Mouse (Mus musculus) liver, embryonic 13.5 days (tissue): Measurements from ENCODE around the gene Rnf111. TPM values are rescaled to one million over a fixed set of nuclear protein-coding genes. Genes with fewer than 3 reads are reported as not detected.
A peak's percentile ranks its signal among the peaks of the same experiment; 100 is the strongest.
"Not testable (repeated sequence)": the region's sequence is repeated elsewhere in the genome, so short reads cannot be mapped to it uniquely, and the experiment has no call there.

Experiments used
- ATAC-seq: fragments of 200-750 bp; cut with Nextera tagmentation; 2 replicates; pipeline ENCODE4 v1.8.0; 2017; ENCODE audit warnings: low read depth, mild to moderate bottlenecking, moderate number of reproducible peaks, moderate library complexity
- DNase-seq: peaks from one replicate; pipeline ENCODE4 v3.0.0; 2022
- H3K27ac ChIP-seq: fragments of 300-500 bp; sonication (generic); 2 replicates; pipeline ENCODE4 v1.5.1; 2015; ENCODE audit warnings: moderate library complexity, mild to moderate bottlenecking, inconsistent platforms
- H3K27me3 ChIP-seq: fragments of 300-500 bp; sonication (generic); 2 replicates; pipeline ENCODE4 v1.6.1; 2015; ENCODE audit warnings: mild to moderate bottlenecking, inconsistent platforms
- H3K36me3 ChIP-seq: fragments of 300-500 bp; sonication (generic); 2 replicates; pipeline ENCODE4 v1.6.1; 2015; ENCODE audit warnings: mild to moderate bottlenecking, inconsistent platforms
- H3K4me1 ChIP-seq: fragments of 300-500 bp; sonication (generic); replicated peaks from 2 replicates; pipeline ENCODE4 v1.6.1; 2015; ENCODE audit warnings: inconsistent platforms
- H3K4me2 ChIP-seq: fragments of 300-500 bp; sonication (generic); 2 replicates; pipeline ENCODE4 v1.6.1; 2015; ENCODE audit warnings: inconsistent platforms, mild to moderate bottlenecking, moderate library complexity
- H3K4me3 ChIP-seq: fragments of 300-500 bp; sonication (generic); replicated peaks from 2 replicates; pipeline ENCODE4 v1.5.1; 2015; ENCODE audit warnings: mild to moderate bottlenecking, inconsistent platforms
- H3K9ac ChIP-seq: fragments of 300-500 bp; sonication (generic); 2 replicates; pipeline ENCODE4 v1.6.1; 2015; ENCODE audit warnings: mild to moderate bottlenecking, inconsistent platforms
- H3K9me3 ChIP-seq: fragments of 300-500 bp; sonication (generic); replicated peaks from 2 replicates; pipeline ENCODE4 v1.6.1; 2016; ENCODE audit warnings: inconsistent platforms
- WGBS: fragments of 180-500 bp; shearing (Covaris S2); methylation state at CpG from one replicate; pipeline ENCODE4 v1.1.7; 2015; ENCODE audit not compliant: insufficient replicate concordance; 5-methylcytosine and 5-hydroxymethylcytosine counted together
- polyA plus RNA-seq: library from polyadenylated mRNA; unstranded; fragments of >200 nt; fragmentation: Nextera tagmentation; extraction: Ambion mirVana; gene quantifications from 2 replicates; pipeline ENCODE4 v1.2.1, GENCODE M21; 2015

Rnf111 gene
- polyA plus RNA-seq = 7.2 and 9.3 TPM in 2 replicates

DNA sequence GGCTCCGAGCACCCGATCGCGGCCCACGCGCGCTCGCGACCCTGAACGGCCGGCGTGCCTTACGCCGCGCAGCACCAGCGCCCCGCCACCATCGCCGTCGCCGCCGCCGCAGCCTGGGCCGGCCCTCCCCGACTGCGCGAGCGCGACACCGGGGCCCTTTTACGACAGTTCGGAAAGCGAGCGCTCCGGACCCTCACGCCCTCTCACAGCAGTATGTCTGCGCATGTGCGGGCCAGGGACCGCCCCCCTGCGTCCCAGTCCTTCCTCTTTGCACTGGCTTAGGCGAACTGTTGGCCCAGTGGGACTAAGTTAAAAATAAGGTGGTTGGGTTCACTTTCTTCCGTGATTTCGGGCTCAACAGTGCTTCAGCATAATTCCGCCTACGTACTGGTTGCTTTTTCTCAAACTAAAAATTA, at the start of gene Rnf111:
Gene Rnf111, minus strand, starts transcription at position 100 of the 416 bp plus-strand sequence.
- Histone ChIP-seq H3K9ac (peak within 1 kb of the TSS; percentile 97), H3K36me3 (peaks cover 6% of the 10 kb centered on the region), H3K27ac (peak within 1 kb of the TSS; percentile 95), H3K9me3 (no peaks in the 10 kb centered on the region), H3K4me1 (peaks cover 23% of the 10 kb centered on the region), H3K27me3 (no peaks in the 10 kb centered on the region), H3K4me2 (peak within 1 kb of the TSS; percentile 75), H3K4me3 (peak within 1 kb of the TSS; percentile 94)
- ATAC-seq = peak; percentile 94
- DNase-seq = peak; percentile 94
- 0% methylated on average over 45 of the region's 45 CpGs for WGBS

DNA sequence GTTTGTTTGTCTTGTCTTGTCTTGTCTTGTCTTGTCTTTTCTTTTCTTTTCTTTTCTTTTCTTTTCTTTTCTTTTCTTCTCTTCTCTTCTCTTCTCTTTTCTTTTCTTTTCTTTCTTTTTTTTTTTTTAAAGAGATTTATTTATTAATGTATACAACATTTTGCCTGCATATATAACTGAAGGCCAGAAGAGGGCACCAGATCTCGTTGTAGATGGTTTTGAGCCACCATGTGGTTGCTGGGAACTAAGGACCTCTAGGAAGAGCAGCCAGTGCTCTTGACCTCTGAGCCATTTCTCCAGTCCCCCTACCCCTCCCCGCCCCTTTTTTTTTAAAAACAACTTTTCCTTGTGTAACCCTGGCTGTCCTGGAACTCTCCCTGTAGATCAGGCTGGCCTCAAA, 48.7 kb upstream of the Rnf111 start:
- not testable (repeated sequence) for H3K9ac ChIP-seq, H3K4me2 ChIP-seq, H3K9me3 ChIP-seq, DNase-seq, H3K4me3 ChIP-seq, H3K27ac ChIP-seq, H3K27me3 ChIP-seq, H3K4me1 ChIP-seq, ATAC-seq
- 78% methylated on average over 2 of the region's 2 CpGs for WGBS
- peaks cover 33% of the 10 kb centered on the region for H3K36me3 ChIP-seq

DNA sequence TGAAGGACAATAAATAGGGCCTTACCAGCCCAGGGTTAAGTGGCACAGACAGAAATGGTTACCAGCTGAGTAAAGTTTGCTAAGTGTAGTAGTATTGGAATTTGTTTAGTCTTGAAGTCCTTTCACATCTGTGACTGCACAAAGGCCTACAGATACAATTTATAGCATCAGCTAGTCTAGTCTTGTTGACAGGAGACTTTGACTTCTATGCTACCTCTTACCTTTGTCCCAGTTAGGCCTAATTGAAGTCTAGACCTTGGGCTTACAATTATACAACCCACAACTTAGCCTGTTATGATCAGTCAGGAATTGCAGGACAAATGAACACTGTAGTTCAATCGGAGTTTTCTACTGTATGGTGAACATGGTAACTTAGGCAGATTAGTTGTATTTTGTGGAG, 48.0 kb upstream of the Rnf111 start:
- no peaks in the 10 kb centered on the region for H3K27me3 ChIP-seq
- H3K36me3 ChIP-seq = peaks cover 37% of the 10 kb centered on the region
- H3K4me2 ChIP-seq = no peak overlapping the region
- no peaks in the 10 kb centered on the region for H3K4me1 ChIP-seq
- 83% methylated on average over 1 of the region's 1 CpGs for WGBS
- no peak overlapping the region for H3K4me3 ChIP-seq
- ATAC-seq = no peak
- DNase-seq = no peak
- no peak overlapping the region for H3K27ac ChIP-seq
- H3K9ac ChIP-seq = no peak overlapping the region
- no peaks in the 10 kb centered on the region for H3K9me3 ChIP-seq

DNA sequence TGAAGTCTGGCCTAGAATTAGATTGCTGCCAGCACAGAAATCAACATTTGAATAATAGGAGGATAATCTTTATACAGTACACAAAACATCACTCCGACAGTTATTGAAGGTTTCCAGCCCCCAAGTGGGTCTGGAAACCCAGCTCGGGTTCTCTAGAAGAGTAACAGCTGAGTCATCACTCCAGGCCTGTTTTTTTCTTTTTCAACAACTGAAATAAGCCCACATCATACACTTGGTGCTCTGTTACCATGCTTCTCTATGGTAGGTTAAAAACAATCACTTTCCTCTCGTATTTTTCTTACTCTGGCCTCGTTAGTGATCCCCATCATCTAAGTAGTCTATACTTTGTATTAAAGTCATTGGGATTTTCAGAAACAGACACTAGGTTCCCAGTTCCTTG, 44.8 kb upstream of the Rnf111 start:
- Histone ChIP-seq H3K4me2 (no peak overlapping the region), H3K36me3 (peaks cover 37% of the 10 kb centered on the region), H3K9ac (no peak overlapping the region), H3K9me3 (no peaks in the 10 kb centered on the region), H3K27ac (no peak overlapping the region), H3K27me3 (no peaks in the 10 kb centered on the region), H3K4me1 (peaks cover 14% of the 10 kb centered on the region), H3K4me3 (no peak overlapping the region)
- ATAC-seq (no peak), DNase-seq (no peak)
- 77% methylated on average over 4 of the region's 4 CpGs for WGBS

DNA sequence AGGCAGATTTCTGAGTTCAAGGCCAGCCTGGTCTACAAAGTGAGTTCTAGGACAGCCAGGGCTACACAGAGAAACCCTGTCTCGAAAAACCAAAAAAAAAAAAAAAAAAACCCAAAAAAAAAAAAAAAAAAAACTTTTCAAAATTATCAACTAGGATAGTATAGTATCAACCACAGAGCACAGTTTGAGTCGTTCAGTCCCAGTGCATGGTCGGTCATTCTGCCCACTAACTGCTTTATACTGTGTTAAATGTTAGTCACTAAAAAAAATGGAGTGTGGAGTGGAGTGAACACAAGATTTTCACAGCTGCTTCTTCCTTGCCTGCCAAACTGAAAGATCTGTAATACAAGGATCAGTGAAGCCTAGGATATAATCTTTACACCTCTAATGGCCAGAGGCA, 43.1 kb upstream of the Rnf111 start:
- H3K4me2 ChIP-seq, H3K27me3 ChIP-seq, H3K9me3 ChIP-seq, H3K9ac ChIP-seq, H3K27ac ChIP-seq, ATAC-seq, DNase-seq, H3K4me3 ChIP-seq: not testable (repeated sequence)
- WGBS = 68% methylated on average over 3 of the region's 3 CpGs
- H3K36me3 ChIP-seq = peaks cover 23% of the 10 kb centered on the region
- peaks cover 20% of the 10 kb centered on the region for H3K4me1 ChIP-seq

DNA sequence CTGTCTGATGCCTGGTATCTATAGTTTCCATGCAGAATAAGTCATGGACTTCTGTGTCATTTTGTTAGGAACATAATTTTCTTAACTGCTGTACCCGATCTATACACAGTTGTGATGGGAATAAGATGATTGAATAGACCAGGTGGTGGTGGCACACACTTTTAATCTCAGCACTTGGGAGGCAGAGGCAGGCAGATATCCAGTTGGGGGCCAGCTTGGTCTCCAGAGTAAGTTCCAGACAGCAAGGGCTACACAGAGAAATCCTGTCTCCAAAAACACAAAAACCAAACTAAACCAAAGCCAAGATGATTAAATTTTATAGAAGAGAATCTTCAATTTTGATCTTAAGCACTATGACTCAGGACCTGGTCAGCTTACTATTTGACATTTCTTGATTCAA, 41.3 kb upstream of the Rnf111 start:
- no peak for DNase-seq
- Histone ChIP-seq H3K4me2 (no peak overlapping the region), H3K9ac (no peak overlapping the region), H3K36me3 (peaks cover 17% of the 10 kb centered on the region), H3K4me3 (no peak overlapping the region), H3K4me1 (peaks cover 23% of the 10 kb centered on the region), H3K27me3 (no peaks in the 10 kb centered on the region), H3K9me3 (no peaks in the 10 kb centered on the region), H3K27ac (no peak overlapping the region)
- ATAC-seq = no peak
- WGBS = 48% methylated on average over 1 of the region's 1 CpGs

DNA sequence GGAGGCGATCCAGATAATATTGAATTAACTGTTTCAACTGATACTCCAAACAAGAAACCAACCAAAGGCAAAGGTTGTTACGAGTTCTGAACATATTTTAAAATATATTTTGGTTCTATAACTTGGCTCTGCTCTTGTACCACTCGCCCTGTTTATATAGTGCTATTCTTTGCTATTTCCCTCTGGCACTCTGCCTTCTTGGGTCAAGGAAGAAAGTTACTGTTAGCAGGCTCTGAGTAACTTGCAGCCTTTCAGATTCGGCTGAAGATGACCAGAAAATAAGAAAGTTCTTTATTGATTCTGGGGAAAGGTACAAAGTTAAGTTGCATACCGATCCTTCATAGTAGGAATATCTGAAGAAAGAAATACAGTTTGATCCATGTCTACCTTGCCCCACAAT, 40.5 kb upstream of the Rnf111 start:
- peak overlapping the region; percentile 88 for H3K4me3 ChIP-seq
- peaks cover 23% of the 10 kb centered on the region for H3K4me1 ChIP-seq
- DNase-seq (no peak), ATAC-seq (no peak)
- peak overlapping the region; percentile 78 for H3K4me2 ChIP-seq
- H3K27me3 ChIP-seq = no peaks in the 10 kb centered on the region
- H3K36me3 ChIP-seq = peaks cover 15% of the 10 kb centered on the region
- peak overlapping the region; percentile 50; the same call in 1 of the 2 replicates for H3K27ac ChIP-seq
- peak overlapping the region; percentile 92 for H3K9ac ChIP-seq
- WGBS = 46% methylated on average over 5 of the region's 5 CpGs
- no peaks in the 10 kb centered on the region for H3K9me3 ChIP-seq

DNA sequence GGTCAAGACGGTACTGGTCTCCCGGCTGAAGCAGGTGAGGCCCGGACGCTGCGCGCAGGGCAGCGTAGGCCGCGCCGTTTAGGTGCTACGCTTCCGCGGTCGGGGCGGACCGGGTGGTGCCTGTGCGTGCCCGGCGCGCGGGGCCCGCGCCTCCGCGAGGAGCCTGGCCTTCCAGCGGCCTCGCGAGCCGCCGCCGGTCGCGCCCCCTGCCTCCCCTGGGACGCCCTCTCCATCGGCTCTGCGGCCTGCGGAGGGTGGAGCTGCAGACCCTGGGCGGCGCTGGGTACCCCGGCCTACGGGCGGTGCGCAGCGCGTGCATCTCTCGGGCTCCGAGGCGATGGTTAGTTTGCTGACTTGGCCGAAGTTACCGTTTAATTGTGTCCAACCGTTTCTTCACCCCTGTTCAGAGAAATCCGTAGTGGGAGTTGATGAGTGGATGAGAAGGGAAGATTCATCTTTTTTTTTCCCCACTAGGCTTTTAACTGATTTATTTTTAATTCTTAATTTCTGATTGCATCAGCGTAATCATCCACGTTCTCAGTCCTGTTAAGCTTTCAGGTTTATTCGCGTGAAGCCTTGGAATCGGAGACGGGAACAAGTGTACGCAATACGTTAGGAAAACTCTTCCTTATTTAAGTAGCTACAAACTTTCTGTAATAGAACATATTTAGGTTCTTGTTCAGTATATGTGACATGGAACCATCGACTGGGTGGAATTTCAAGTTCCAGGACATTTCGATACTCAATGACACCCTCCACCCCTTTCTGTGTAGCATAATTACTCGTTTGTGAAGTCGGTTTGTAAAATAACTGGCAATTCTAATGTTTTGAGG, 39.7 kb upstream of the Rnf111 start:
- peaks cover 23% of the 10 kb centered on the region for H3K4me1 ChIP-seq
- H3K27me3 ChIP-seq = no peaks in the 10 kb centered on the region
- no peaks in the 10 kb centered on the region for H3K9me3 ChIP-seq
- DNase-seq = peak; percentile 70
- ATAC-seq = peak; percentile 81
- H3K4me3 ChIP-seq = peak overlapping the region; percentile 88
- peaks cover 12% of the 10 kb centered on the region for H3K36me3 ChIP-seq
- peak overlapping the region; percentile 92 for H3K9ac ChIP-seq
- H3K4me2 ChIP-seq = peak overlapping the region; percentile 78
- under 1% methylated on average over 61 of the region's 64 CpGs for WGBS
- H3K27ac ChIP-seq = peak overlapping the region; percentile 98

DNA sequence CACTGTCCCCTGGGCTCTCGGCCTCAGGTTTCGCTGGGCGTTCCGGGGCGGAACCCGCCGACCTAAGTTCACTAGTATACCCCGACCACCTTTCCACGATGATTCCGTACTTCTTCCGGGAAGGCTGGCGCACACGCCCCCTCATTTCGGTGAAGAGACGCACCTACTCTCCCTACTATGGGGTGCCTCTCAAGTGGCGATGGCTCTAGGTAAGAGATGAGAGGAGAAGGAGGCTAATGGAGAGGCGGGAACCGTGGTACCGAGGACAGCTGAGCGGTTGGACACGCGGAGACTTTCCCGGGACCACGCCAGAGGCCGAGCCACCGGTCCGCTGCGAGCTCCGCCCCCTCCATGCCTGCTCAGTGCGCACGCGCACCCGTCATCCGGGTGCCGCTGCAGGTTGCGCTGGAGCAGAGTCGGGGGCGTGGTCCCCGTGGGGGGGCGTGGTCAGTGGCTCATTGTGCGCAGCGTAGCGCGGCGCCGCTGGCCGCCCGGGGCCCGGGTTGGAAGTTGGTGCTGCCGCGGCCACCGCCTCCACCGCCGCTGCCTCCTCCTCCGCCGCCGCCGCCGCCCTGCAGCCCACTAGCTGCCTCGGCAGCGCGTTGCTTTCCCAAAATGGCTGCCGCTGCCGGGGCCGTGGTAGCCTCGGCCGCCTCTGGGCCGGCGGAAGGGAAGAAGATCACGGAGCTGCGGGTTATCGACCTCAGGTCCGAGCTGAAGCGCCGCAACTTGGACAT, 38.9 kb upstream of the Rnf111 start, which contains the start of gene Sltm:
Gene Sltm, plus strand, starts transcription at position 450 of the 737 bp plus-strand sequence.
- Histone ChIP-seq H3K4me3 (peak within 1 kb of the TSS; percentile 88), H3K9me3 (no peaks in the 10 kb centered on the region), H3K4me2 (peak within 1 kb of the TSS; percentile 97), H3K9ac (peak within 1 kb of the TSS; percentile 92), H3K4me1 (peaks cover 23% of the 10 kb centered on the region), H3K36me3 (0 out of 2 replicates have a peak, but pooled peaks cover 7% of the 10 kb centered on the region), H3K27ac (peak within 1 kb of the TSS; percentile 98), H3K27me3 (no peaks in the 10 kb centered on the region)
- peak; percentile 100 for DNase-seq
- peak; percentile 94 for ATAC-seq
- under 1% methylated on average over 75 of the region's 75 CpGs for WGBS

DNA sequence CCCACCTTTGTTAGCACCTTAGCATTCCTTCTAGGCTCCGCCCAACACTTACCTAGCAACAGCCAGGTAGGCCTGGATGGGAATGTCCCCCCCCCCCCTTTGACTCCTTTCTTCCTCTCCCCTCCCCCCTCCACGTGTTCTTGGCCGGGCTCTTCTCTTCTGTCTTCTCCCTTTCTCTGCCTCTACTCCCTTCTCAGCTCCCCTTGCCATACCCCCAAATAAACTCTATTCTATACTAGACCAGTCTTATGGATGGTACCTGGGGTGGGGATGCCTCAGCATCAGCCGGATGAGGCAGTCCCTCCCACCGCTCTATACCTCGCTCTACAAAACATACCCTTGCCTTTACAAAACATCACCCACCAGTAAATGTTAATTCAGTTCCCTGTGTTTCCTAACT, 38.1 kb upstream of the Rnf111 start:
- ATAC-seq = no peak
- DNase-seq = no peak

DNA sequence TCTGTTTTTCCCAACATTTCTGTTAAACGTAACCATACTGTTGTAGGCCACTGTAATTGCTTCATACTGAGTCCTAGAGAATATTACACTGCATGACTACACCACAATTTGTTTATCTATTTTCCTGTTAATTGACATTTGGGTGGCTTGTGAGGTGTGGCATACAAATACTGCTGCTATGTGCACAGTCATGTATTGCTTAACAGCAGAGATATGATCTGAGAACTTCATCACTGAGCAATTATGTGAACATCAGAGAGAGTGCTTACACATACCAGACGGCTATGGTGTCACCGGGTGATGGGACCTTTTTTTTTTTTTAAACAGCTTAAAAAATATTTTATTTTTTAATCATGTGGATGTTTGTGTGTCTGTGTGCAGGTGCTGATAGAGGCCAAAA, 29.8 kb upstream of the Rnf111 start:
- Histone ChIP-seq H3K27me3 (no peaks in the 10 kb centered on the region), H3K9ac (no peak overlapping the region), H3K4me1 (no peaks in the 10 kb centered on the region), H3K27ac (no peak overlapping the region), H3K4me2 (no peak overlapping the region), H3K4me3 (no peak overlapping the region), H3K36me3 (no peaks in the 10 kb centered on the region), H3K9me3 (no peaks in the 10 kb centered on the region)
- WGBS = 57% methylated on average over 3 of the region's 3 CpGs
- ATAC-seq (no peak), DNase-seq (no peak)

More for the DNA sequence above, 38.1 kb upstream of the Rnf111 start:
- H3K4me3 ChIP-seq = peak overlapping the region; percentile 88
- H3K9ac ChIP-seq = peak overlapping the region; percentile 78
- WGBS = 12% methylated on average over 6 of the region's 6 CpGs
- no peaks in the 10 kb centered on the region for H3K9me3 ChIP-seq
- peaks cover 23% of the 10 kb centered on the region for H3K4me1 ChIP-seq
- no peaks in the 10 kb centered on the region for H3K27me3 ChIP-seq
- peak overlapping the region; percentile 97 for H3K4me2 ChIP-seq
- 0 out of 2 replicates have a peak, but pooled peaks cover 2% of the 10 kb centered on the region for H3K36me3 ChIP-seq
- H3K27ac ChIP-seq = no peak overlapping the region
